Mouse (Mus musculus) retina, adult 2 months (tissue): ENCODE measurements around the gene Pla2g3.
A peak's percentile ranks its signal among the peaks of the same experiment; 100 is the strongest.

ENCODE experiments used
- DNase-seq: peaks from one replicate; pipeline ENCODE4 v3.0.0-alpha.2; 2012; ENCODE audit warnings: low read depth, low spot score

Gene Pla2g3

GRCm38 (mm10) chr11:3536745-3537333 is 48.8 kb downstream of the Pla2g3 start:
- DNase-seq: no peak

- no peak for DNase-seq
Observed at GRCm38 (mm10) chr11:3537711-3538110, 49.6 kb downstream of the Pla2g3 start.

- DNase-seq: no peak
Observed at GRCm38 (mm10) chr11:3538341-3538740, 50.3 kb downstream of the Pla2g3 start.

- DNase-seq: peak; percentile 56
Observed at GRCm38 (mm10) chr11:3539111-3539825, 51.2 kb downstream of the Pla2g3 start.

- DNase-seq: no peak
Observed at GRCm38 (mm10) chr11:3539826-3540196, 51.7 kb downstream of the Pla2g3 start.

GRCm38 (mm10) chr11:3540451-3541085 is 52.5 kb downstream of the Pla2g3 start, which contains the start of gene Smtn:
Gene Smtn (minus strand): TSS chr11:3540612.
- DNase-seq: no peak

- no peak for DNase-seq
Observed at GRCm38 (mm10) chr11:3541932-3542331, 53.8 kb downstream of the Pla2g3 start.

- no peak for DNase-seq
Observed at GRCm38 (mm10) chr11:3543001-3543400, 54.9 kb downstream of the Pla2g3 start.

- no peak for DNase-seq
Observed at GRCm38 (mm10) chr11:3544409-3544808, 56.3 kb downstream of the Pla2g3 start.

- no peak for DNase-seq
Observed at GRCm38 (mm10) chr11:3545531-3546241, 57.6 kb downstream of the Pla2g3 start.

- no peak for DNase-seq
Observed at GRCm38 (mm10) chr11:3546242-3546562, 58.1 kb downstream of the Pla2g3 start.

GRCm38 (mm10) chr11:3547047-3547446 is 59.0 kb downstream of the Pla2g3 start:
- DNase-seq: no peak

GRCm38 (mm10) chr11:3547969-3548368 is 59.9 kb downstream of the Pla2g3 start:
- no peak for DNase-seq

- DNase-seq: no peak
Observed at GRCm38 (mm10) chr11:3548564-3549295, 60.6 kb downstream of the Pla2g3 start.
